Comparison of ENCODE assay signal across 16 mouse cellular contexts in the genomic region with DNA sequence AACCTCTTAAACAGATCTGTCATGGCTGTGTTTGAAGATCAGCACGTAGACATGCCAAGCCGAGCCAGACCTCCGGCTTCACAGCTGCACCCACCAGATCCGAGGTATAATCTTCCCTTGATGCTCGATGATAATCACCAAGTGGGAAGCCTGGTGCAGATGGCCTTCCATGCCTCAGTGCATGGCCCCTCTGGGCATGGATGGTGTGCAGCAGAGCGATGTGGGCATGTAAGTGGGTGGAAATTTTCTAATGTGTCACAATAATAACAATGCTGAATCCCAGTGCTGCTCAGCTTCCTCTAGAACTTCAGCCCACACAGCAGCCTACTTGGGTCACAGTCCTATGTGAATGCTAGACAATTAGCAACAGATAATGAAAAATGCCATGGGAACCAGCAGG.
A peak's percentile ranks its signal among the peaks of the same experiment; 100 is the strongest.
DNase-seq lines count a peak whose midpoint lies in the region; ATAC-seq lines count a peak whose summit lies in the region.
"Had no signal": no experiment of that assay in that cellular context is flagged by ENCODE, and none has a peak within 500 bp of the region (broad histone marks: within the 10 kb centered on the region; RNA-seq: fewer than 3 reads in every experiment).

No protein-coding gene starts in this region.

- no peak overlapping the region for H3K27ac ChIP-seq in kidney, embryonic 14.5 days (ENCODE audit: low read depth, low read length)
- no peak overlapping the region for H3K27ac ChIP-seq in intestine, embryonic 16.5 days (ENCODE audit: low read length)
- H3K27ac ChIP-seq: forebrain, embryonic 15.5 days; heart, adult 2 months; neural tube, embryonic 12.5 days had no signal

- no peak overlapping the region for H3K4me3 ChIP-seq in kidney, embryonic 14.5 days (ENCODE audit: low read length)
- H3K4me3 ChIP-seq in intestine, embryonic 16.5 days (ENCODE audit: low read length): no peak overlapping the region
- H3K4me3 ChIP-seq: forebrain, embryonic 15.5 days; heart, adult 2 months; neural tube, embryonic 12.5 days had no signal

- no peak overlapping the region for H3K4me2 ChIP-seq in kidney, embryonic 14.5 days (replicated peaks; ENCODE audit: low read depth, low read length)
- no peak overlapping the region for H3K4me2 ChIP-seq in intestine, embryonic 16.5 days (ENCODE audit: low read depth, low read length)
- H3K4me2 ChIP-seq: forebrain, embryonic 15.5 days; neural tube, embryonic 12.5 days had no signal

- no peak for ATAC-seq in cerebellum, adult (ENCODE audit: insufficient number of reproducible peaks, low FRiP score, low TSS enrichment)
- peak; percentile 64; the same call in 1 of the 2 replicates for ATAC-seq in kidney, embryonic 14.5 days (ENCODE audit: low FRiP score, low TSS enrichment)
- no peak for ATAC-seq in intestine, embryonic 16.5 days
- ATAC-seq: forebrain, embryonic 15.5 days had no signal

- no peak overlapping the region for H3K9ac ChIP-seq in kidney, embryonic 14.5 days (ENCODE audit: low read depth, low read length)
- H3K9ac ChIP-seq in intestine, embryonic 16.5 days (ENCODE audit: low read depth, low read length): no peak overlapping the region
- H3K9ac ChIP-seq: forebrain, embryonic 15.5 days; neural tube, embryonic 12.5 days had no signal

- 48% methylated on average over 6 of the region's 6 CpGs for WGBS in kidney, embryonic 14.5 days
- 83% methylated on average over 6 of the region's 6 CpGs for WGBS in intestine, embryonic 16.5 days

- H3K36me3 ChIP-seq in kidney, embryonic 14.5 days (ENCODE audit: control insufficient read depth, insufficient read depth, low read length): no peaks in the 10 kb centered on the region
- H3K36me3 ChIP-seq in intestine, embryonic 16.5 days (ENCODE audit: control insufficient read depth, insufficient read depth, low read length): no peaks in the 10 kb centered on the region
- H3K36me3 ChIP-seq: forebrain, embryonic 15.5 days; neural tube, embryonic 12.5 days had no signal

- H3K9me3 ChIP-seq in kidney, embryonic 14.5 days (ENCODE audit: control insufficient read depth, low read length): no peaks in the 10 kb centered on the region
- H3K9me3 ChIP-seq in intestine, embryonic 16.5 days (ENCODE audit: control insufficient read depth, low read length): no peaks in the 10 kb centered on the region
- H3K9me3 ChIP-seq: forebrain, embryonic 15.5 days had no signal

- H3K4me1 ChIP-seq in kidney, embryonic 14.5 days (ENCODE audit: control insufficient read depth, insufficient read depth, low read length): no peaks in the 10 kb centered on the region
- H3K4me1 ChIP-seq in intestine, embryonic 16.5 days (ENCODE audit: control insufficient read depth, insufficient read depth, low read length): no peaks in the 10 kb centered on the region
- H3K4me1 ChIP-seq: forebrain, embryonic 15.5 days; neural tube, embryonic 12.5 days had no signal

- no peaks in the 10 kb centered on the region for H3K27me3 ChIP-seq in kidney, embryonic 14.5 days (ENCODE audit: control insufficient read depth, insufficient read depth, low read length)
- no peaks in the 10 kb centered on the region for H3K27me3 ChIP-seq in intestine, embryonic 16.5 days (replicated peaks; ENCODE audit: control insufficient read depth, insufficient read depth, low read length)
- H3K27me3 ChIP-seq: forebrain, embryonic 15.5 days; neural tube, embryonic 12.5 days had no signal

- peak; percentile 29 to 46 for DNase-seq in cerebellum, postnatal 10 days
- DNase-seq in kidney, postnatal 14 days: no peak
- peak; percentile 62 for DNase-seq in layer of hippocampus, adult 9-11 months
- no peak for DNase-seq in layer of hippocampus, adult 11-12 months (ENCODE audit: low spot score)
- DNase-seq in gonadal fat pad, adult 2 months (ENCODE audit: low read depth): peak; percentile 4
- DNase-seq: B cell, adult 2 months; cerebellum, adult 18-20 months; heart, adult 2 months; kidney, postnatal 36 days; lung, adult 18-20 months; thymus, postnatal 25 days had no signal

Comparison
In these comparisons a context has a peak if more than half of its experiments do, and no peak if none do; other contexts are left out.
1. DNase-seq: peak in cerebellum, postnatal 10 days (2 of 2), layer of hippocampus, adult 9-11 months (single experiment) and gonadal fat pad, adult 2 months (single experiment); none in kidney, postnatal 14 days (single experiment) and layer of hippocampus, adult 11-12 months (single experiment).